Mouse (Mus musculus) mouse trophoblast stem cell (cell line): Measurements from ENCODE around the gene Rpf1.

ENCODE experiments used
- in situ Hi-C, 2 experiments: fragments of 300-500 bp; cut with MseI, MboI; formaldehyde crosslinking; loops; 2 replicates in 1 of 2; 3 replicates in 1 of 2; pipeline ENCODE4 v1.15.1; 2025

Rpf1 gene

DNA sequence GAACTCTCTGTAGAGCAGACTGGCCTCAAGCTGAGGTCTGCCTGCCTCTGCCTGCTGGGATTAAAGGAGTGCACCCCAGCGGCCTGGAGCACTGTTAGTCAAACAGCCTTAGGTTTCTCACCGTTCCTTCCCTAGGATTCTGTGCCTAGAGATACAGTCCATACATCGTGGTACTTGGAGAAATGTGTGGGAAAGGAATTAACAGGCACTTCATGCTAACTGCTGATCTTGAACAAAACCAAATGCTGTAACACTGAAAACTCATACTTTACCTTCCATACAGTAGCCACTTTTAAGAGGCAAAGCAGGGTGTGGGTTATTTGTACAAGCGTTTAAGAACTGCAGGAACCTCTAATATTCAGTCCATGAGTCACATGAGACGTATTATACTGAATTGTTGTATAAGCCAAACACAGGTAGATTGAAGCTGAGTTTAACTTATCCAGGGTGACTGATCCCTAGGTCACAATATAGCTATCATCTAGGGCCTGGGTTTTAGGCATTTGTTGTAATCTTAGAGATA, 19.6 kb downstream of the Rpf1 start:
- in situ Hi-C loops = no loop called here

DNA sequence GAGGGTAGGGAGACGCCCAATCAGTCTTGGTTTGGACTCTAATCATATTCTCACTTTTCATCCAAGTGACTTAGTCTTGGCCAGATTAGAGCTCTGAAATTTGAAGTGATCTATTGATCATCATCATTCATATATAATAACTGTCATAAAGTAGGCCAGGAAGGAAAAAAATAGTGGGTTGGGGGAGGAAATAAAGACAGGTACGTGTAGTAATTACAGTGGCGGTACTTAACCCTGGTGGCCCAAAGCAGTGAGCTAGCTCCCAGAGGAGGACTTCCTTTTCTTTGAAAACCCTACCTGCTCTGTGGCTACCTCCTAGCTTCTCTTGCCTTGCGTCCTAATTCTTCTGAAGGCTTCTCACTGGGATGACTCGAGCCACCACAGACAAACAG, 20.4 kb downstream of the Rpf1 start:
- in situ Hi-C loops = no loop called here

GRCm38 (mm10) chr3:146500003-146500809, 21.0 kb downstream of the Rpf1 start:
- in situ Hi-C loops = no loop called here

- in situ Hi-C loops = loop anchor here in 1 of 2 experiments (25.0 kb wide), 1 partner anchor 162 kb away; no protein-coding TSS in a partner anchor
Observed at GRCm38 (mm10) chr3:146499431-146500002, 21.7 kb downstream of the Rpf1 start, which contains the start of the genes Spata1 and Gng5. Spata1 (minus strand) TSS chr3:146499753. Gng5 (plus strand) TSS chr3:146499807.

- in situ Hi-C loops = loop anchor here in 1 of 2 experiments (25.0 kb wide), 1 partner anchor 162 kb away; no protein-coding TSS in a partner anchor
Observed at GRCm38 (mm10) chr3:146498989-146499388, 22.2 kb downstream of the Rpf1 start.

- in situ Hi-C loops = loop anchor here in 1 of 2 experiments (25.0 kb wide), 1 partner anchor 158 kb away; no protein-coding TSS in a partner anchor
Observed at GRCm38 (mm10) chr3:146494941-146495340, 26.3 kb downstream of the Rpf1 start.

GRCm38 (mm10) chr3:146486464-146486863, 34.8 kb downstream of the Rpf1 start:
- in situ Hi-C loops = loop anchor here (10.0 to 25.0 kb wide), 2 partner anchors 142 to 149 kb away; no protein-coding TSS in a partner anchor

DNA sequence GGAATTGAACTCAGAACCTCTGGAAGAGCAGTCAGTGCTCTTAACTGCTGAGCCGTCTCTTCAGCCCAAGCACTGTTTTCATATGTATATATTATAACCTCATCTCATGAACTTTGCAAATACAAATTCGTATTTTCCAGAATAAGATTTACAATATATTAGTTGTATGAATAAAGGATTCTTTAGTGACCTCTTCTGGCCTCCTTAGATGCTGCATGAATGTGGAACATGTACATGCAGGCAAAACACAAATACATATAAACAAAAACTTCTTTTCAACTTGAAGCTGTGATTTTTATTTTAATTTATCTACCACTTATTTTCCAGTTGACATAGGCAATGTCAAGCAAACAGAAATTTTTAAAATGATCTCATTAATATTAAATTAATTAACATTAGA, 39.2 kb downstream of the Rpf1 start:
- in situ Hi-C loops = loop anchor here (10.0 to 25.0 kb wide), 2 partner anchors 137 to 145 kb away; no protein-coding TSS in a partner anchor

GRCm38 (mm10) chr3:146474428-146474827, 46.8 kb downstream of the Rpf1 start:
- in situ Hi-C loops = no loop called here

GRCm38 (mm10) chr3:146473741-146474140, 47.5 kb downstream of the Rpf1 start:
- in situ Hi-C loops = no loop called here

DNA sequence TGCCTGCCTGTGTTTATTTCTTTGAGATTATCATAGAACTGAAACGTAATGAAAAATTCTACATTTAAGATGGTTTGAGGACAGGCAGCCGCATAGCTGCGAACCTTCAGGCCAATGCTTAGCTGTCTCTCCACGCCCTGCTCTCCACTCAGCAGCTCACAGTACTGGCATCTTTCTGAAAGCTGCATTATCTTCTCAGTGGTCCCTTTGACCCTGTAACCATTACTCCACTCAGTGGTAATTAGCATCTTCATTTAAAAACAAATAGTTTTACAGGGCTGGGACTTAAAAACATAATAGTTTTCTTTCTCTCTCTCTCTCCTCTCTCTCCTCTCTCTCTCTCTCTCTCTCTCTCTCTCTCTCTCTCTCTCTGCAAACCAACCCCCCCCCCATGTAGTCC, 48.6 kb downstream of the Rpf1 start:
- in situ Hi-C loops = no loop called here

DNA sequence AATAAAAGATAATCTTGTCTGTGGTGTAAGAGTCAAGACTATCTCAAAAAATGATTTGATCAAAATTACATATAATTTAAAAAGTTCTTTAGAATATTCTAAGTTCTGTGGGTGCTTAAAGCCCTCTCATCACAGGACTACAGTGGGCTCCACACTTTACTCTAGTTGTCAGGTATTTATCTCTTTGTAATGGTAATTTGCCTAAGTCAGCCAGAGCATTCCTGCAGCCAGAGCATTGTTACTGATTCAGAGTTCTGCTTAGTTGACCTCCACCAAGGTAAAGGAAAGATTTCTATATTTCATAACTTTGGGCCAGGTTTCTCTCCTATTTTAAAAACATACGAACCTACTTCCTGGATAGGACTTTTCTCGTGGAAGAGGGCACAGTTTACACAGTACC, 52.0 kb downstream of the Rpf1 start:
- in situ Hi-C loops = no loop called here

DNA sequence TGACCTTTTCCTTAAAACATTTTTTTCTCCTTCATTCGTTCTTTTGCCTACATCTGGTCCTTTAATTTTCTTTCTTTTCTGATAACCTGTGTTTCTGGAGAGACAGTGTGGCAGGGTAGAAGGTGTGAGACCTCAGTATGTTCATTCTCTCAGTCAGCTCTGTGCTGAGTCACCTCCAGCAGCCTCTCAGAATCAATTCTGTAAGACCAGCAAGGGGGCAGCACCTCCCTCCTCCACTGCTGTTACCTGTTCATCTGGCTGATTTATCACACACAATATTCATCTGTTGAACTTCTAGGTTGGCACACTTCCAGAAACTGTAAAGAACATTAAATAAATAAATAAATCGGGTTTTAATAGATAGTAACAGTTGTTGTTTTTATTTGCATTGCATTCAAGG, 58.3 kb downstream of the Rpf1 start:
- in situ Hi-C loops = no loop called here
